Mouse (Mus musculus) neural tube, embryonic 13.5 days (tissue): Measurements from ENCODE around the gene Mis18bp1. TPM values are rescaled to one million over a fixed set of nuclear protein-coding genes. Genes with fewer than 3 reads are reported as not detected.
"Not testable (repeated sequence)": the region's sequence is repeated elsewhere in the genome, so short reads cannot be mapped to it uniquely, and the experiment has no call there.

Source experiments
- ATAC-seq: fragments of 200-750 bp; cut with Nextera tagmentation; 2 replicates; pipeline ENCODE4 v1.8.0; 2017; ENCODE audit warnings: low read depth, mild to moderate bottlenecking, moderate TSS enrichment, moderate library complexity
- H3K27ac ChIP-seq: fragments of 300-500 bp; sonication (generic); replicated peaks from 2 replicates; pipeline ENCODE4 v1.5.1; 2015; ENCODE audit warnings: moderate library complexity, mild to moderate bottlenecking, inconsistent platforms
- H3K27me3 ChIP-seq: fragments of 300-500 bp; sonication (generic); 2 replicates; pipeline ENCODE4 v1.6.1; 2015; ENCODE audit warnings: mild to moderate bottlenecking, inconsistent platforms
- H3K36me3 ChIP-seq: fragments of 300-500 bp; sonication (generic); 2 replicates; pipeline ENCODE4 v1.6.1; 2015; ENCODE audit warnings: mild to moderate bottlenecking, inconsistent platforms
- H3K4me1 ChIP-seq: fragments of 300-500 bp; sonication (generic); replicated peaks from 2 replicates; pipeline ENCODE4 v1.6.1; 2015; ENCODE audit warnings: inconsistent platforms
- H3K4me2 ChIP-seq: fragments of 300-500 bp; sonication (generic); 2 replicates; pipeline ENCODE4 v1.6.1; 2015; ENCODE audit warnings: inconsistent platforms, mild to moderate bottlenecking, moderate library complexity
- H3K4me3 ChIP-seq: fragments of 300-500 bp; sonication (generic); 2 replicates; pipeline ENCODE4 v1.5.1; 2015; ENCODE audit warnings: mild to moderate bottlenecking, inconsistent platforms
- H3K9ac ChIP-seq: fragments of 300-500 bp; sonication (generic); 2 replicates; pipeline ENCODE4 v1.6.1; 2015; ENCODE audit warnings: moderate library complexity, mild to moderate bottlenecking, inconsistent platforms
- H3K9me3 ChIP-seq: fragments of 300-500 bp; sonication (generic); 2 replicates; pipeline ENCODE4 v1.6.1; 2016; ENCODE audit warnings: inconsistent platforms
- WGBS: fragments of 180-500 bp; shearing (Covaris S2); methylation state at CpG from one replicate; pipeline ENCODE4 v1.1.7; 2015; 5-methylcytosine and 5-hydroxymethylcytosine counted together
- polyA plus RNA-seq: library from polyadenylated mRNA; unstranded; fragments of >200 nt; fragmentation: Nextera tagmentation; extraction: Ambion mirVana; gene quantifications from 2 replicates; pipeline ENCODE4 v1.2.1, GENCODE M21; 2015

Gene Mis18bp1
- polyA plus RNA-seq, 1 experiment from 2014 or later = 11.8 TPM

DNA sequence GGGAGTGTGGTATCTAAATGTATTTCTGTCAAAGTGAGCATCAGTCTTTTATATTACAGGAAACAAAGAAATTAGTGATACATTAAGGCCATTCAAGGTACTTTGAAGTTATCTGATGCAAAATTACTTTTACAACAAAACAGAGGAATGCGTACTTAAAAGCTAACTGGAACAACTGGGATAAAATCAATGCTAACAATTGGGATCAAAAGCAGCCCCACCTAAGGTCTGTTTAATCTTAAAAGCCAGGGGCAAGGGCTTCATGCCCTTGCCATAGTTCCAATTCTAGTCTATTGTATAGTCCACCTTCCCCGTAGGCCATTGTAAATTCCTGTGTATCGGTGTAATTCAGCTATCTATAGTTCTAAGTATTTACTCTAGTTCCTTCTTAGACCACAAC lies 57.4 kb downstream of the Mis18bp1 start:
- peaks cover 44% of the 10 kb centered on the region for H3K36me3 ChIP-seq
- WGBS = 97% methylated on average over 3 of the region's 3 CpGs
- H3K4me3 ChIP-seq, H3K27ac ChIP-seq, H3K9me3 ChIP-seq, H3K9ac ChIP-seq, ATAC-seq, H3K4me1 ChIP-seq, H3K27me3 ChIP-seq, H3K4me2 ChIP-seq: not testable (repeated sequence)

DNA sequence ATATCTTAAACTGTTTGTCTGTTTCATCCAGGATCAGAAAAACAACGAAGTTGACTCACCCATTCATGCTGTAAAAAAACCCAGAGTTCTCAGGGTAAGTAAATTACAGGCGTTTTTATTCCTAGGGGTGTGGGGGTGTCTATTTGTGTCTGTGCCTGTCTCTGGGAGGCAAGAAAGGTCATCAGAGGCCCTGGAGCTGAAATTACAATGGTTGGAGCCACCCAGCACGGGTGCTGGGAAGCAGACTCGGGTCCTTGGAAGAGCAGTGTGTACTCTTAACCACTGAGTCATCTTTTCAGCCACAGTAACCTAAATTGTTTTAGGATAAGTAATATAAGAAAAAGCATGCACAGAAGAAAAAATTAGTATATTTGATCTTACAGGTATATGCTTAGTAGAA lies 58.5 kb downstream of the Mis18bp1 start:
- 93% methylated on average over 4 of the region's 4 CpGs for WGBS
- no peak overlapping the region for H3K9ac ChIP-seq
- no peaks in the 10 kb centered on the region for H3K27me3 ChIP-seq
- H3K27ac ChIP-seq = no peak overlapping the region
- ATAC-seq = no peak
- H3K36me3 ChIP-seq = peaks cover 35% of the 10 kb centered on the region
- H3K9me3 ChIP-seq = no peaks in the 10 kb centered on the region
- no peak overlapping the region for H3K4me2 ChIP-seq
- no peaks in the 10 kb centered on the region for H3K4me1 ChIP-seq
- no peak overlapping the region for H3K4me3 ChIP-seq

DNA sequence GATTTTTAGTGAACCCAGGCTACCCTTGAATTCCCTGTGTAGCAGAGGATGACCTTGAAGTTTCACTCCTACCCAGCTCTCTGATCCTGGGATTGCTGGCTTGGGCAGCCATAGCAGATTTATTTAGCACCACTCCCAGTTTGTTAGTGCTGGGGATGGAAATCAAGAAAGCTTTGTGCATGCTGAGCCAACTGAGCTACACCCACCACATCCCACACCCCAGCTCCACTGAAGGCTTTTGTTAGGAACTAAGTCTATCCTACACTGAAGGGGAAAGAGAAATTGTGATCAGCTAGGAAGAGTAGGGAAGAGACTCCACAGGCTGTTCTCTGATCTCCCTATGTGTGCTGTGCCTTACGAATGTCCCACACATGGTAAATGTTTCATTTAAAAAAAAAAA lies 59.6 kb downstream of the Mis18bp1 start:
- Histone ChIP-seq H3K27me3 (no peaks in the 10 kb centered on the region), H3K4me3 (no peak overlapping the region), H3K4me1 (no peaks in the 10 kb centered on the region), H3K4me2 (no peak overlapping the region), H3K36me3 (peaks cover 32% of the 10 kb centered on the region), H3K9ac (no peak overlapping the region), H3K27ac (no peak overlapping the region), H3K9me3 (no peaks in the 10 kb centered on the region)
- 94% methylated on average over 1 of the region's 1 CpGs for WGBS
- ATAC-seq = no peak

DNA sequence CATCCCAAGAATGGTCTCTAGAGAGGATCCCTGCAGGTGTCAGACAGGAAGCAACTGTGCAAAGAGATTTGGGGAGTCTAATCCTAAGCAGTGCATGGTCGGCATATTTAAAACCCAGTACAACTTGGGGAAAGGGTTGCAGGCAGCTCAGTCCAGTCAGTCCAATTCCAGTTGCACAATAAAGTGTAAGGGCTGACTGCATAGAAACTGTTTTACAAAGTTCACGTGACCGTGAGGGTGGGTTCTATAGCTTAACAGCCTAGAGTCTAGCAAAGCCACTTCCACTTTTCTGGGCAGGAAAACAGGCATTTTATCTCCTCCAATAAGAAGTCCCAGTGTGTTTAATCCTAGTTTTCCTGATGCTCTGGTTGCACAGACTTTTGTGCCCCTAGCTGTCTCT lies 60.9 kb downstream of the Mis18bp1 start:
- Histone ChIP-seq H3K9me3 (no peaks in the 10 kb centered on the region), H3K36me3 (peaks cover 31% of the 10 kb centered on the region), H3K4me2 (no peak overlapping the region), H3K9ac (no peak overlapping the region), H3K27me3 (no peaks in the 10 kb centered on the region), H3K4me1 (no peaks in the 10 kb centered on the region), H3K4me3 (no peak overlapping the region), H3K27ac (no peak overlapping the region)
- no peak for ATAC-seq
- WGBS = 95% methylated on average over 3 of the region's 3 CpGs

GRCm38 (mm10) chr12:65108746-65109145 lies 63.7 kb downstream of the Mis18bp1 start:
- Histone ChIP-seq H3K27ac (no peak overlapping the region), H3K9me3 (no peaks in the 10 kb centered on the region), H3K9ac (no peak overlapping the region), H3K27me3 (no peaks in the 10 kb centered on the region), H3K4me1 (no peaks in the 10 kb centered on the region), H3K36me3 (peaks cover 40% of the 10 kb centered on the region), H3K4me2 (no peak overlapping the region), H3K4me3 (no peak overlapping the region)
- 80% methylated on average over 1 of the region's 1 CpGs for WGBS
- no peak for ATAC-seq

Other genes with a start within 250 kb of the Mis18bp1 start
- 22.5 and 24.1 TPM in 2 replicates for gene Klhl28, start 207.1 kb downstream of the Mis18bp1 start, polyA plus RNA-seq
- 21.7 and 23.2 TPM in 2 replicates for gene Togaram1, start 206.8 kb downstream of the Mis18bp1 start, polyA plus RNA-seq
- gene Prpf39, start 136.3 kb downstream of the Mis18bp1 start, polyA plus RNA-seq = 39.3 and 45.7 TPM in 2 replicates
- 460 and 490 TPM in 2 replicates for gene Fkbp3, start 98.6 kb downstream of the Mis18bp1 start, polyA plus RNA-seq
- 7.3 and 9.2 TPM in 2 replicates for gene Fancm, start 97.0 kb downstream of the Mis18bp1 start, polyA plus RNA-seq
- not detected in 2 replicates for gene Wdr20rt, start 52.9 kb upstream of the Mis18bp1 start, polyA plus RNA-seq